Mouse (Mus musculus) megakaryocyte-erythroid progenitor cell, adult 5 weeks (primary cell): Measurements from ENCODE around the gene Cenpu. TPM values are rescaled to one million over a fixed set of nuclear protein-coding genes. Genes with fewer than 3 reads are reported as not detected.

ENCODE experiments used
- polyA plus RNA-seq: library from polyadenylated mRNA; stranded (reverse); fragments of >175 nt; gene quantifications from 2 replicates; pipeline ENCODE4 v1.2.3, GENCODE M21; 2012

The Cenpu gene
- 9.5 and 12.8 TPM in 2 replicates for polyA plus RNA-seq

GRCm38 (mm10) chr8:46551615-46552440, at the start of gene Cenpu:
TSS of gene Cenpu (plus strand) at chr8:46552028.

GRCm38 (mm10) chr8:46616879-46617689, 65.3 kb downstream of the Cenpu start, which contains the start of the genes Primpol and Casp3:
TSS of gene Primpol (minus strand) at chr8:46617212.
TSS of gene Casp3 (plus strand) at chr8:46617291.

Other genes starting within 250 kb of the Cenpu start
- gene Acsl1, start 81.0 kb upstream of the Cenpu start, polyA plus RNA-seq: 19.4 and 20.3 TPM in 2 replicates
- gene Primpol, start 65.2 kb downstream of the Cenpu start, polyA plus RNA-seq: 0.91 and 2.1 TPM in 2 replicates
- gene Casp3, start 65.3 kb downstream of the Cenpu start, polyA plus RNA-seq: 11.0 and 18.4 TPM in 2 replicates
- 18.3 and 19.9 TPM in 2 replicates for gene Irf2, start 187.7 kb downstream of the Cenpu start, polyA plus RNA-seq